Mouse (Mus musculus): ENCODE results near the gene Ccdc136. TPM values are rescaled to one million over a fixed set of nuclear protein-coding genes. Genes with fewer than 3 reads are reported as not detected.

Gene Ccdc136
- polyA plus RNA-seq, 1 experiment: 44.5 TPM

DNA sequence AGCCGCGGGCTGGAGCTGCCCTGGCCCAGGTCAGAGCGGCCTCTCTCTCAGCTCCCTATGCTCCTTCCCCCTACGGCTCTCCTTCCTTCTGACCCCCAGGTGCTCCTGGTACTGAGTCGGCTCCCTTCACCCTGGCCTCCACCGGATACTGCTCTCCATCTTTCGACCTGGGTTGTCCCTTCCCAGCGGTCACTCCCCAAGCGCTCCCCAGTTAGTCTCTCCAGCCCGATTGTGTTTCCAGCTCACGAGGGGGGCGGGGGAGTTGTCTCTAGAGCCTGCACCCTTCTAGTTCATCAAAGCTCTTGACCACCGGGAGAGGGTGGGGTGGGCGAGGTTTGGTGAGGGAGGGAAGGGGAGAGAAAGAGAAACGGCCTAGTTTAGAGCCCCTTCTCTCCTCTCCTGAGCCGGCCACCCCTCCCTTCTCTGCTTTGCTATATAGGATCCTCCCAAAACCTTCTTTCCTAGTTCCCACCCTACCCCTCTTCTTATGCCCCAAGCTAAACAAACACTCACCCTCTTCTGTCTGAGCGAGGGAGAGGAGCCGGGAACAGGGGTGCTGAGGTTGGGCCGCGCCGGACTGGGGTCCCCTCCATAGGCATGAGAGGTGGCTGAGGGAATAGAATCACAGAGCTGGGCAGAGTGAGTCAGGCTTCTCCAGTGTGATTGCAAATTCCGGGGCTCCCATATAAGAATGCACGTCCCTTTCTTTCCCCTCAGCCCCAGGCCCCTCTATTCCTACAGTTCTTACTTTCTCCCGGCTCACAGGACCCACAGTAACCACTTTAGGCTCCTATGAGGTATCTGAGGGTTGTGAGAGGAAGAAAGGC lies 818 bp downstream of the Ccdc136 start:
- DNase-seq (ENCODE audit: low read depth): peak; percentile 40
- TF ChIP-seq CTCF (IDR thresholded peaks at IDR 0.05; ENCODE audit: borderline replicate concordance, extremely low read depth, insufficient read depth, insufficient read length): no peak
- no peak for TF ChIP-seq POLR2A (IDR thresholded peaks at IDR 0.05; ENCODE audit: borderline replicate concordance, extremely low read depth, insufficient read depth, insufficient read length, poor library complexity, severe bottlenecking)

DNA sequence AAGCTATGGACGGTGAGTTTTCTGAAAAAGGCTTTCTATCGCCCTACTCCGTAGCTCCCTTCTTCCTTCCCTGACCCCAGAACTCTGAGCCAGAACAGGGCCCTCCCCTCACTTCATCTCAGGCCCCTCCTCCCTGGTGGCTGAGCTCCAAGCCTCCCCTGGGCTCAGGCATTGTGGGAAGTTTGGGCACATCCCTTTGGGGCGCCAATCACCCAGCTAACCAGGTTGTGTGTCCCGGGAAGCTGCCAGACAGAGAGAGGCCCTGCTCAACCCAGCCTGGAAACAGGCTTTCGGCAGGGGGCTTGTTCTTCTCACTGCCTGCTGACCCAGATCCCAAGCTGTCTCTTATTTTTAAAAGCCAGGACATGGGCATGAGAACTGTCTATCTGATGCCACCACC lies 1.5 kb downstream of the Ccdc136 start:
- TF ChIP-seq POLR2A (IDR thresholded peaks at IDR 0.05; ENCODE audit: borderline replicate concordance, extremely low read depth, insufficient read depth, insufficient read length, poor library complexity, severe bottlenecking): no peak
- TF ChIP-seq CTCF (IDR thresholded peaks at IDR 0.05; ENCODE audit: borderline replicate concordance, extremely low read depth, insufficient read depth, insufficient read length): no peak
- DNase-seq (ENCODE audit: low read depth): peak; percentile 91

DNA sequence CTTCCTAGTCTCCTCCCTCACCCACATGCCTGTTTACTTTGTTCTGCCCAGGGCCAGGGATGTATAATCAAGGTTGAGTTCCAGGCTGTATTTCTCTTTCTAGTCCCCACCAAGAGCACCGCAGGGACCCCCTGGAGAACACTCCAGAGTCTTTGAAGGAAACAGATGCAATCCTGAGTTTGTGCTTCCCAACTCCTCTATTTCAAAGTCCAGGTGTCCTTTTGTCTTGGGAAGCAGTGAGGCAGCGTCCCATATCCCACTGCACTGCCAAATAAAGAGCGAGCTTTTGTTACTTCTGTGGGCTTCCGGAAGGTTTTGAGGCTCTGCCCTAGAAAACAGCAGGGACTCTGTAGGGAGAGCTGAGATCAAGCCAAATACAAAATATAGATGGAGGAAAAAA lies 3.7 kb downstream of the Ccdc136 start:
- no peak for TF ChIP-seq CTCF (IDR thresholded peaks at IDR 0.05; ENCODE audit: borderline replicate concordance, extremely low read depth, insufficient read depth, insufficient read length)
- no peak for TF ChIP-seq POLR2A (IDR thresholded peaks at IDR 0.05; ENCODE audit: borderline replicate concordance, extremely low read depth, insufficient read depth, insufficient read length, poor library complexity, severe bottlenecking)
- DNase-seq (ENCODE audit: low read depth): no peak

DNA sequence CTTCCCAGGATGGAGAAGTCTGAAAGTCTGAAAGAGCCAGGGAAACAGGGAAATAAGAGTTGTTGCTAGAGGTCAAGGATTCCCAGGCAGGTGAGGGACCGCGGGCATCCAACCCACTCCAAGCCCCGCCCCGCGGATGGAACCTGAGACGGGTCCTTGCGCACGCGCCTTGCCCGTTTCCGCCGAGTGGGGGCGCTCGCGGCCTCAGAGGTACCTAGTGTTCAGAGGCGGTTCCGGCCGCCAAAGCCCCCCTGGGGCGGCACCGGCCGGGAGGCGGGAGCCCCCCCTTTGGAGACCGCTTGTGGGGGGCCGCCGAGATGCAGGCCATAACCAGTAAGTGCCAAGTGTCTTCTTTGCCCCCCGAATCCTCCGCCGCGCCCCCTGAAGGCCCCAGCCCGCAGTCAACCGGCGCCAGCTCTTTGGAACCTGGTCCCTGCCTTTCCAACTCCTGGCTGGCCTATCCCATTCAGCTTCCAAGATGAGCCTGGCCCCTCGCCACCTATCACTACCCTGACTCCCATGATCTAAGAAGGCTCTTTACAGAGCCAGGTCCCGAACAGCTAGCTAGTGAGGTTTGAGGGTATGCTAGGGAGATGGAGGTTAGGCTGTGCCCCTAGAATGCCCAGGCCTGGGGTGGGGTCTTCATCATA lies 6.7 kb downstream of the Ccdc136 start:
- peak; percentile 7 for DNase-seq (ENCODE audit: low read depth)
- TF ChIP-seq CTCF (IDR thresholded peaks at IDR 0.05; ENCODE audit: borderline replicate concordance, extremely low read depth, insufficient read depth, insufficient read length) (peak; percentile 18; the same call in 1 of the 2 replicates), POLR2A (IDR thresholded peaks at IDR 0.05; ENCODE audit: borderline replicate concordance, extremely low read depth, insufficient read depth, insufficient read length, poor library complexity, severe bottlenecking) (no peak)

DNA sequence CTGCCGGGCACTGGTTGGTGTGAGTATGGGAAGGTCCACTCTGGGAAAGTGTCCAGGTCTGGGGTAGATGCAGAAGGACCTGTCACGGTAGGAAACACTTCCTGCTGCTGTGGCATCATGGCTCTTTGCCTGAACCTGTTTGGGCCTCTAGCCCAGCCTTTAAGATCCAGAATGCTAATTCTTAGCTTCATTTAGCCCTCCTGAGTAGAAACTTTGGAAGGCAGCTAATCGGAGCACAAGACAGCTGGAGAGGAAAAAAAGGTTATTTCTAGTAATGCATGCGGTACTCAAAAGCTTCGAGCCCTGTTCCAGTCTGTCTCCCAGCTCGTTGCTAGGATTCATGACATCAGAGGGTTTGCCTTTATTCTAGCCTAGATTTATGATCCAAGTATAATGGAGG lies 10.3 kb downstream of the Ccdc136 start:
- TF ChIP-seq POLR2A (IDR thresholded peaks at IDR 0.05; ENCODE audit: borderline replicate concordance, extremely low read depth, insufficient read depth, insufficient read length, poor library complexity, severe bottlenecking) (no peak), CTCF (IDR thresholded peaks at IDR 0.05; ENCODE audit: borderline replicate concordance, extremely low read depth, insufficient read depth, insufficient read length) (no peak)
- DNase-seq (ENCODE audit: low read depth): no peak

DNA sequence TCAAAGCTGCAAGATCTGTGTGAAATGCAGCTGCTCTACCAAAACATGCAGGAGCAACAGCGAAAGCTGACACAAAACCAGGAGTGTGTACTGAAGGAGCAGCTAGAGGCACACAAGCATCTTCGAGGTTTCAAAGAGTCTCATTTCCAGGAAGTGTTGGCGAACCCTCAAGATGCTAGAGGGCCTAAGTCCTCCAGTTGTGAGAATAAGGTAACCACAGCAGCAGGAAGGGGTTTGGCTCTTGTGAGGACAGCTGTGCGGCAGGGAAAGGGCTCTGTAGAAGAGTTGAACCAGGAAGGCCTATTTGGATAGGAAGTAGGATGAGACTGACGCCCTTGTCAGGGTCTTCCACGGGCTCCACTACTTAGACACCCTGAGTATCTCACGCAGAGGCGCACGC lies 19.3 kb downstream of the Ccdc136 start:
- TF ChIP-seq POLR2A (IDR thresholded peaks at IDR 0.05; ENCODE audit: borderline replicate concordance, extremely low read depth, insufficient read depth, insufficient read length, poor library complexity, severe bottlenecking): no peak
- TF ChIP-seq CTCF (IDR thresholded peaks at IDR 0.05; ENCODE audit: borderline replicate concordance, extremely low read depth, insufficient read depth, insufficient read length): no peak
- DNase-seq (ENCODE audit: low read depth): no peak

DNA sequence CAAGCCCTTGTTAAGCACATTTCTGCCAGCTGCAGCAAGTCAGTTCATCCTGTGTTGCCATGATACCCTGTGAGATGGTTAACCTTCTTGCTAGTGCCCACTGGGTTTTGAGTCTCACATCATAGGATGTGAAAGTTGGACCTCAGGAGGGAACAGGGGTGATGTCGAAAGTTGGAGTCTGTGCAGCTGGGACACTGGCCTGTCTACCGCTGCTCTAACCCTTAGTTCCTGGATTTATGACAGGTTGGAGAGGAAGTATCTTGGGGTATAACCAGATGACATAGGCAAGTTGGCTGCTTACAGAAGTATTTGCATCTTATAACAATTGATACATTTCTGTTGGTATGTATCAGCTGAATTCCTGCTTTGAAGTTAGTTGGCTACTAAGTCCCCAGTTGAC lies 24.5 kb downstream of the Ccdc136 start:
- TF ChIP-seq CTCF (IDR thresholded peaks at IDR 0.05; ENCODE audit: borderline replicate concordance, extremely low read depth, insufficient read depth, insufficient read length): no peak
- no peak for TF ChIP-seq POLR2A (IDR thresholded peaks at IDR 0.05; ENCODE audit: borderline replicate concordance, extremely low read depth, insufficient read depth, insufficient read length, poor library complexity, severe bottlenecking)
- DNase-seq (ENCODE audit: low read depth): no peak

DNA sequence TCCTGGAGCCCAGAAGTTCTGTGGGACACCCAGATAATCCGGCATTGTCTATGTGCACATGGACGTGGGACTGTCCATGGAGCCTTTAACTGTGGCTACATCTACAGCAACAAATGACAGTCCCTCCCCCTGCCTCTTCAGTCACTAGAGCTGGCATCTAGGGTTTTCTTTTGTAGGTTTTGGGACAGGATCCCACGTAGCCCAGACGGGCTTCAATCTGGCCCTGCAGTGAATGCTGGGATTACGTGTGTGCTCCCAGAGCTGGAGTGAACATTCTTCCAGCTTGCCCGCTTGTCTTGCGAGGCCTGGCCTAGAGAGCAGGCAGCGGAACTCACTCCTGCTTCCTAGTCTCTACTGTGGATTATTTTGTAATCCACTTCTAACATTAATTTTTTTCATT lies 29.0 kb downstream of the Ccdc136 start:
- TF ChIP-seq POLR2A (IDR thresholded peaks at IDR 0.05; ENCODE audit: borderline replicate concordance, extremely low read depth, insufficient read depth, insufficient read length, poor library complexity, severe bottlenecking): no peak
- TF ChIP-seq CTCF (IDR thresholded peaks at IDR 0.05; ENCODE audit: borderline replicate concordance, extremely low read depth, insufficient read depth, insufficient read length): no peak
- DNase-seq (ENCODE audit: low read depth): peak; percentile 7

DNA sequence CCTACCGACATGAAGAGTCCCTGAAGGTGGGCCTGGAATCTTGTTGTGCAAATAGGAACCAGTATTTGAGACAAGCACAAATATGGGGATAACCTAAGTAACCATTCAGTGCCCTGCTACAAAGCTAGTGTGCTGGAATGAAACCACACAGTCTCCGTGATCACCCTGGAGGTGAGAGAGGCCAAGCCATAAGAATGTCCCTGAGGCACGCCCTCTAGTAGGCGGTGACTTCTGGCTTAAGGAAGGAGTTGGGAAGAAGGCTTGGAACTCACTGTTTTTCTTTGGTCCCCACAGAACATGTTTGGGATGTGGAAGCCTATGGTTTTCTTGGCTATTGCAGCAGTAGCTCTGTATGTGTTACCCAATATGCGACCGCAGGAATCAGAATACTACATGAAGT lies 30.2 kb downstream of the Ccdc136 start:
- no peak for DNase-seq (ENCODE audit: low read depth)

DNA sequence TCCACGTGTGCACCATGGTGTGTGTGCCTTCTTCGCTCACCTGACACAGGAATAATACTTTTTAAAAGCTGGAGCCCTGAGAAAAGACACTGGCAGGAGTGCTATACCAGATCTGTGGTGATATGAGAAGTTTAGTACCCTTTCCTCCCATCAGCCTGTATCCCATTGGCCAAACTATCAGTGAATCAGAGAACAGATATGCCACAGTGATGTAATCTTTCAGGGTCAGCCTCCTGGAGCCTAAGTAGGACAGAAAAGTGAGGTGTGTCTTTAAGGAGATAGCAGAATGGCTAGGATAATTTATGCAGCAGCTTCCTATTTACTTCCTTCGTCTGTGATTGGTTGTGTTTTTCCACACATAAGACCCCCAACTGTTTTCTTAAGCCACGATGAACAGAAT lies 32.1 kb downstream of the Ccdc136 start:
- TF ChIP-seq POLR2A (IDR thresholded peaks at IDR 0.05; ENCODE audit: borderline replicate concordance, extremely low read depth, insufficient read depth, insufficient read length, poor library complexity, severe bottlenecking) (no peak), CTCF (IDR thresholded peaks at IDR 0.05; ENCODE audit: borderline replicate concordance, extremely low read depth, insufficient read depth, insufficient read length) (no peak)
- DNase-seq (ENCODE audit: low read depth): no peak

More for the DNA sequence above, 30.2 kb downstream of the Ccdc136 start:
- TF ChIP-seq POLR2A (IDR thresholded peaks at IDR 0.05; ENCODE audit: borderline replicate concordance, extremely low read depth, insufficient read depth, insufficient read length, poor library complexity, severe bottlenecking) (no peak), CTCF (IDR thresholded peaks at IDR 0.05; ENCODE audit: borderline replicate concordance, extremely low read depth, insufficient read depth, insufficient read length) (no peak)

DNA sequence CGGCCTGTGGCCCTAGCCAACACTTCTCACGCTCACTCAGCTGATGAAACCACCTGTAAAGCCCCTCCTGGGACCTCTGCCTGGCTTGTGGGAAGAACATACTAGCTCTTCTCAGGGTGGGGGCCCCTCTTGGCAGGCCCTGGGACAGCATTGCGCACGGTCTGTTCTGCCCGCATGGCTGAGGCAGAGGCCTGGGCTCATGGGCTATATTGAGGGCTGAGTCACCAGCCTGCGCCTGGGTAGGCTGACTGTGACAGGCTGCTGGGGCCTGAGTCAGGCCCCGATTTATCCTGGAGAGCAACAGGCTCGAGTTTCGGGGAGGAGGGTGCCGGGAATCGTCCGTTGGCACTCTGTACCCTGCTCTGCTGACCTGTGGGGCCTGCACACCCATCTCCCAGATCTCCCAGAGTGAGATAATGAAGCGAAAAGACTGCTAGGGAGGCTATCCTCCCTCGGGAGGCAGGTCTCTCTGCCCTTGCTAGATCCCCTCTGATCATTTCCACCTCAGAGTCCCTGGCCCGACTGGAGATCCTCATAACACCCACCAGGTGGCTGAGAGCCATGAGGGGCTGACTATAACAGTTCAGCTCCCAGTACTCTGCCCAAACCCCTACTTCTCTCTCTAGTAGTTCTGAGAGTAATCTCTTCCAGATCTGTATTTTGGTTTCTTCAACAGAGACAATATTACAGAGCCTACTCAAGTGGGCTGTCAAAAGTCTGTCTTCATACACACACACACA lies 34.7 kb downstream of the Ccdc136 start:
- peak; percentile 5 for DNase-seq (ENCODE audit: low read depth)
- TF ChIP-seq POLR2A (IDR thresholded peaks at IDR 0.05; ENCODE audit: borderline replicate concordance, extremely low read depth, insufficient read depth, insufficient read length, poor library complexity, severe bottlenecking) (no peak), CTCF (IDR thresholded peaks at IDR 0.05; ENCODE audit: borderline replicate concordance, extremely low read depth, insufficient read depth, insufficient read length) (peak; percentile 16; the same call in 1 of the 2 replicates)

All from brain, embryonic 14.5 days (tissue).